Mouse (Mus musculus): ENCODE results near the gene Spata13.

DNA sequence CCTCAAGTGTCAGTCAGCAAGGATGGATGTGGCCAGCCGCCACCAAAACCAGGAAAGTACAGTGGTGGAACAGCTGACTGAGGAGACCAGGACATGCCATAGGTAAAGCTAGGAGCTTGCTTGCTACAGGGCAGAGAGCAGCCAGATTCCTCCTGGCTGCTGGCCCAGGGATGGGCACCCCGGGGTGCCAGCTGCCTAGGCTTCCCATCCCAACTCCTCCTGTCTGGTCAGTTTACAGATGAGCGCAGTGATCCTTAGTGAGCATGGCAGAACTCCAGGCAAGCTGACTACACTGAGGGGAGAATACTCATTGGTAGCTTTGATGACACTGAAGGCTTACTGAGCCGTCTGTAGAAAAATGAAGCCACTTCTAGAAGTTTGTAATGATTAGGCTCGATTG is 101.4 kb downstream of the Spata13 start:
- TF ChIP-seq POLR2A (IDR thresholded peaks at IDR 0.05; ENCODE audit: insufficient read length, low read depth) = no peak
- no peak for TF ChIP-seq TCF12 (IDR thresholded peaks at IDR 0.05; ENCODE audit: insufficient read depth, poor library complexity, severe bottlenecking)
- TF ChIP-seq MAX (IDR thresholded peaks at IDR 0.05; ENCODE audit: low read depth) = no peak
- TF ChIP-seq POLR2AphosphoS2 (IDR thresholded peaks at IDR 0.05; ENCODE audit: insufficient read length, low read depth) = no peak
- TF ChIP-seq E2F4 (IDR thresholded peaks at IDR 0.05; ENCODE audit: insufficient read depth) = no peak
- no peak for TF ChIP-seq CEBPB (IDR thresholded peaks at IDR 0.05; ENCODE audit: insufficient read depth, poor library complexity, severe bottlenecking)
- peak in 1 of 3 experiments; percentile 53 for TF ChIP-seq MYOD1 (IDR thresholded peaks at IDR 0.05; ENCODE audit: control insufficient read depth in 1 of 3, insufficient read length in 2 of 3, low read depth in 2 of 3)
- peak in 1 of 3 experiments; percentile 17 for TF ChIP-seq MYOG (IDR thresholded peaks at IDR 0.05; ENCODE audit: control insufficient read depth in 1 of 3, insufficient read depth in 1 of 3, insufficient read length in 2 of 3, low read depth in 2 of 3)
